Mouse (Mus musculus) heart, embryonic 10.5 days (tissue): ENCODE data around the gene Gpx3. TPM values are rescaled to one million over a fixed set of nuclear protein-coding genes. Genes with fewer than 3 reads are reported as not detected.
"Not testable (repeated sequence)": the region's sequence is repeated elsewhere in the genome, so short reads cannot be mapped to it uniquely, and the experiment has no call there.

ENCODE experiments used
- DNase-seq: peaks from one replicate; pipeline ENCODE4 v3.0.0-alpha.2; 2017; ENCODE audit warnings: low spot score
- H3K27ac ChIP-seq: fragments of 300-500 bp; sonication (generic); 2 replicates; pipeline ENCODE4 v1.5.1; 2016; ENCODE audit warnings: mild to moderate bottlenecking
- H3K27me3 ChIP-seq: fragments of 300-500 bp; sonication (generic); 2 replicates; pipeline ENCODE4 v1.6.1; 2016; ENCODE audit warnings: mild to moderate bottlenecking; ENCODE audit not compliant: poor library complexity, insufficient read depth, severe bottlenecking
- H3K36me3 ChIP-seq: fragments of 300-500 bp; sonication (generic); 2 replicates; pipeline ENCODE4 v1.6.1; 2016; ENCODE audit warnings: mild to moderate bottlenecking, moderate library complexity
- H3K4me1 ChIP-seq: fragments of 300-500 bp; sonication (generic); 2 replicates; pipeline ENCODE4 v1.6.1; 2016; ENCODE audit warnings: mild to moderate bottlenecking
- H3K4me3 ChIP-seq: fragments of 300-500 bp; sonication (generic); 2 replicates; pipeline ENCODE4 v1.5.1; 2016; ENCODE audit warnings: mild to moderate bottlenecking, moderate library complexity
- H3K9me3 ChIP-seq: fragments of 300-500 bp; sonication (generic); 2 replicates; pipeline ENCODE4 v1.6.1; 2016; ENCODE audit warnings: mild to moderate bottlenecking, moderate library complexity
- WGBS: fragments of 180-500 bp; shearing (Covaris S2); methylation state at CpG from one replicate; pipeline ENCODE4 v1.1.7; 2016; 5-methylcytosine and 5-hydroxymethylcytosine counted together
- polyA plus RNA-seq: library from polyadenylated mRNA; unstranded; fragments of >200 nt; fragmentation: Nextera tagmentation; extraction: Ambion mirVana; gene quantifications from 2 replicates; pipeline ENCODE4 v1.2.1, GENCODE M21; 2016

The Gpx3 gene
- polyA plus RNA-seq, 1 experiment from 2014 or later = 1,153 TPM

GRCm38 (mm10) chr11:54940056-54940455 is 37.8 kb downstream of the Gpx3 start:
- WGBS = 76% methylated on average over 7 of the region's 7 CpGs
- Histone ChIP-seq H3K36me3 (peaks cover 37% of the 10 kb centered on the region), H3K9me3 (no peaks in the 10 kb centered on the region), H3K27ac (peak overlapping the region; percentile 24; the same call in 1 of the 2 replicates), H3K27me3 (no peaks in the 10 kb centered on the region), H3K4me3 (no peak overlapping the region), H3K4me1 (peaks cover 56% of the 10 kb centered on the region)
- no peak for DNase-seq

- no peak overlapping the region for H3K4me3 ChIP-seq
- H3K36me3 ChIP-seq = peaks cover 8% of the 10 kb centered on the region; the same call in 1 of the 2 replicates
- peaks cover 33% of the 10 kb centered on the region for H3K4me1 ChIP-seq
- H3K27me3 ChIP-seq = no peaks in the 10 kb centered on the region
- DNase-seq = no peak
- WGBS = 85% methylated on average over 3 of the region's 3 CpGs
- H3K9me3 ChIP-seq = no peaks in the 10 kb centered on the region
- no peak overlapping the region for H3K27ac ChIP-seq
These were observed 42.4 kb downstream of the Gpx3 start for GRCm38 (mm10) chr11:54944702-54945101.

DNA sequence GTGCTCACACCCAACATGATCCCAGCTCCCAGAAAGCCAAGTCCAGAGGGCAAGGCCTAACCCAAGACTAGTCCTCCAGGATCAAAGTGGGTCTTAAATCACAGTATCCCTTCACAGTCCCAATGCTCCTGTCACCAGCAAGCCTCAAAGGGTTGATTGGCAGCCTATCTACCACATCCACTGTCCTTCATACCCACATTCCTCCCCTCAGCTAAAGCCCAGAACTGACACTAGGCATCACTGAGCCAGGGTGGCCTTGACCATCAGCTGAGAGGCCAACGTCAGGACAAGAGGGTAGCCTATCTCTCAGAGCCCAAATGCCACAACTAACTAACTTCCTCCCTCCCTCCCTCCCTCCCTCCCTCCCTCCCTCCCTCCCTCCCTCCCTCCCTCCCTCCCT is 47.5 kb downstream of the Gpx3 start:
- no peaks in the 10 kb centered on the region for H3K27me3 ChIP-seq
- H3K4me3 ChIP-seq = no peak overlapping the region
- no peak overlapping the region for H3K27ac ChIP-seq
- DNase-seq = no peak
- 46% methylated on average over 1 of the region's 1 CpGs for WGBS
- peaks cover 15% of the 10 kb centered on the region; the same call in 1 of the 2 replicates for H3K36me3 ChIP-seq
- no peaks in the 10 kb centered on the region for H3K9me3 ChIP-seq
- peaks cover 51% of the 10 kb centered on the region for H3K4me1 ChIP-seq

GRCm38 (mm10) chr11:54950684-54951083 is 48.4 kb downstream of the Gpx3 start:
- Histone ChIP-seq H3K4me3 (no peak overlapping the region), H3K36me3 (peaks cover 15% of the 10 kb centered on the region; the same call in 1 of the 2 replicates), H3K27me3 (no peaks in the 10 kb centered on the region), H3K27ac (peak overlapping the region; percentile 74), H3K9me3 (no peaks in the 10 kb centered on the region), H3K4me1 (peaks cover 56% of the 10 kb centered on the region)
- WGBS = 76% methylated on average over 6 of the region's 6 CpGs
- DNase-seq = no peak

- peaks cover 65% of the 10 kb centered on the region for H3K4me1 ChIP-seq
- peaks cover 6% of the 10 kb centered on the region; the same call in 1 of the 2 replicates for H3K36me3 ChIP-seq
- H3K27me3 ChIP-seq = no peaks in the 10 kb centered on the region
- no peak for DNase-seq
- 34% methylated on average over 6 of the region's 6 CpGs for WGBS
- 0 out of 2 replicates have a peak overlapping the region, but pooled peaks have one; percentile 10 for H3K4me3 ChIP-seq
- H3K27ac ChIP-seq = peak overlapping the region; percentile 73
- no peaks in the 10 kb centered on the region for H3K9me3 ChIP-seq
These were observed 50.4 kb downstream of the Gpx3 start for GRCm38 (mm10) chr11:54952651-54953050.

- Histone ChIP-seq H3K27me3 (no peaks in the 10 kb centered on the region), H3K36me3 (peaks cover 6% of the 10 kb centered on the region; the same call in 1 of the 2 replicates), H3K4me3 (no peak overlapping the region), H3K27ac (no peak overlapping the region), H3K4me1 (peaks cover 69% of the 10 kb centered on the region), H3K9me3 (no peaks in the 10 kb centered on the region)
- no peak for DNase-seq
- WGBS = 55% methylated on average over 9 of the region's 9 CpGs
These were observed 51.8 kb downstream of the Gpx3 start for GRCm38 (mm10) chr11:54953993-54954446.

GRCm38 (mm10) chr11:54954716-54955115 is 52.5 kb downstream of the Gpx3 start:
- WGBS = 87% methylated on average over 8 of the region's 8 CpGs
- H3K4me1 ChIP-seq = peaks cover 66% of the 10 kb centered on the region

GRCm38 (mm10) chr11:54955400-54955734 is 53.1 kb downstream of the Gpx3 start:
- H3K4me3 ChIP-seq = peak overlapping the region; percentile 94
- 38% methylated on average over 10 of the region's 10 CpGs for WGBS
- not testable (repeated sequence) for H3K9me3 ChIP-seq, H3K27me3 ChIP-seq, DNase-seq, H3K36me3 ChIP-seq
- H3K27ac ChIP-seq = peak overlapping the region; percentile 98
- peaks cover 61% of the 10 kb centered on the region for H3K4me1 ChIP-seq

More at GRCm38 (mm10) chr11:54954716-54955115, 52.5 kb downstream of the Gpx3 start:
- Histone ChIP-seq H3K27me3 (no peaks in the 10 kb centered on the region), H3K27ac (no peak overlapping the region), H3K9me3 (no peaks in the 10 kb centered on the region), H3K36me3 (peaks cover 6% of the 10 kb centered on the region; the same call in 1 of the 2 replicates), H3K4me3 (no peak overlapping the region)
- DNase-seq = no peak

DNA sequence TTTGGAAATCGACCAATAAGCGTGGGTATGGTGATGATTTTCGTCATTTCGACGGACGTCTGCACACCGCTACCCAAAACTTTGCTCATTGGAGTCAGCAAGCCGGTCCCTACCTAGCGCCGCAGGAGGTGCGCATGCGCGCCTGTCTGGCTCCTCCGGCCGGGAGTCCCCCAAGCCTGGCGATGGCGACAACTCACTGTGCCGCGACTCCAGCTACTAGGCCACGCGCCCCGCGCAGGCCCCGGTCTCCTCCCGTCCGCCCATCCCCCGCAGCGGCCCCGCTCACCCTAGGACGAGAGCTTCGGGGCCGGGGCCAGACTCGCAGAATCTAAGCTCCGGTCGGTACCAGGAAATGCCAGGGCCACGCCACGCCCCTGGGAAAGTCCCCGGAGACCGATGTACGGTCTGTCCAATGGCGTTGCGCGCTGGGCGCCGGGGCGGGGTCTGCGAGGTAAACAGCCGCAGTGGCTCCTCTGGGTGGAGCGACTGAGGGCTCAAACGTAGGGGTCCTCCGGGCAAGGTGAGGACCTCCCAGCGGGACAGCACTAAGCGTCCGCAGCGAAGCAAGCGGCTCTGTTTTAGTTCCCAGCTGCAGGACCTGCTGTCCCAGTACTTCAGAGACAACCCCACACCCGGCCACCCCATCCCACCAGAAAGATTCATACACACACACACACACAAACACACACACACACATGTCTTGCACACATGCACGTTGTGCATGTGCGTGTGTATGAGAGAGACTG is 53.7 kb downstream of the Gpx3 start:
- Histone ChIP-seq H3K4me1 (peaks cover 57% of the 10 kb centered on the region), H3K27ac (peak overlapping the region; percentile 98), H3K9me3 (no peaks in the 10 kb centered on the region), H3K27me3 (no peaks in the 10 kb centered on the region), H3K4me3 (peak overlapping the region; percentile 94), H3K36me3 (peaks cover 2% of the 10 kb centered on the region; the same call in 1 of the 2 replicates)
- DNase-seq = peak; percentile 98
- WGBS = under 1% methylated on average over 59 of the region's 59 CpGs

GRCm38 (mm10) chr11:54956912-54957311 is 54.7 kb downstream of the Gpx3 start:
- H3K36me3 ChIP-seq = no peaks in the 10 kb centered on the region
- H3K27me3 ChIP-seq = no peaks in the 10 kb centered on the region
- no peak overlapping the region for H3K4me3 ChIP-seq
- 65% methylated on average over 7 of the region's 7 CpGs for WGBS
- DNase-seq = no peak
- H3K27ac ChIP-seq = no peak overlapping the region
- H3K9me3 ChIP-seq = no peaks in the 10 kb centered on the region
- peaks cover 56% of the 10 kb centered on the region for H3K4me1 ChIP-seq

GRCm38 (mm10) chr11:54957708-54958107 is 55.5 kb downstream of the Gpx3 start:
- not testable (repeated sequence) for H3K36me3 ChIP-seq, H3K4me3 ChIP-seq, H3K27me3 ChIP-seq, DNase-seq, H3K9me3 ChIP-seq
- Histone ChIP-seq H3K4me1 (peaks cover 56% of the 10 kb centered on the region), H3K27ac (peak overlapping the region; percentile 67; the same call in 1 of the 2 replicates)
- WGBS = 81% methylated on average over 3 of the region's 3 CpGs

DNA sequence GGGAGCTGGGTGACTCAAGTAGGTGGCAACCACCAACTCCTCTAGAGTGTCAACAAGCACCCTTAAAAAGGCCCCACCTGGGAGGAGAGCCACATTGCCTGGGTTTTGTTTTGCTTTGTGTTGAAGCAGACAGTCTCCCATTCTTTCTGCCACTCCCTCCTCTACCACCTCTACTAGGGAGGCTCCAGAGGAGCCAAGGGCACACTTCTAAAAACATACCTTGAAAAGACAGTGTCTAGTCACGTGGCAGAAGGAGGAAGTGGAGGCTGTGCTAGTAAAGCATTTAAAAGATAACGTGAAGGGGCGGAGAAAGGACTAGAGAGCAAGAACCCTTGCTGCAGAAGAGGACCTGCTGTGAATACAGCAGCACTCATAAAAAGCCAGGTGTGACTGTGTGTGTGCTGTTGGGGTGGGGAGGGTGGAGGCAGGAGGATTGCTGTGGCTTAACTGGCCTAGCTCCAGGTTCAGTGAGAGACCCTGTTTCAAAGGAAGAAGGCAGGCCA is 56.4 kb downstream of the Gpx3 start:
- Histone ChIP-seq H3K4me1 (peaks cover 57% of the 10 kb centered on the region), H3K27ac (peak overlapping the region; percentile 67), H3K27me3 (no peaks in the 10 kb centered on the region), H3K9me3 (no peaks in the 10 kb centered on the region), H3K4me3 (no peak overlapping the region), H3K36me3 (no peaks in the 10 kb centered on the region)
- DNase-seq = no peak
- WGBS = 24% methylated on average over 3 of the region's 3 CpGs
